Mouse (Mus musculus) forebrain, embryonic 13.5 days (tissue): ENCODE results near the gene Rras2. TPM values are rescaled to one million over a fixed set of nuclear protein-coding genes. Genes with fewer than 3 reads are reported as not detected.
A peak's percentile ranks its signal among the peaks of the same experiment; 100 is the strongest.

Experiments
- ATAC-seq: fragments of 200-750 bp; cut with Nextera tagmentation; 2 replicates; pipeline ENCODE4 v1.8.0; 2017
- H3K27ac ChIP-seq: fragments of 300-500 bp; sonication (generic); 2 replicates; pipeline ENCODE4 v1.5.1; 2015; ENCODE audit warnings: inconsistent platforms, mild to moderate bottlenecking, moderate library complexity
- H3K27me3 ChIP-seq: fragments of 300-500 bp; sonication (generic); 2 replicates; pipeline ENCODE4 v1.6.1; 2015; ENCODE audit warnings: mild to moderate bottlenecking, inconsistent platforms
- H3K36me3 ChIP-seq: fragments of 300-500 bp; sonication (generic); 2 replicates; pipeline ENCODE4 v1.6.1; 2015; ENCODE audit warnings: mild to moderate bottlenecking, inconsistent platforms; ENCODE audit not compliant: poor library complexity, severe bottlenecking
- H3K4me1 ChIP-seq: fragments of 300-500 bp; sonication (generic); 2 replicates; pipeline ENCODE4 v1.6.1; 2015; ENCODE audit warnings: inconsistent platforms
- H3K4me2 ChIP-seq: fragments of 300-500 bp; sonication (generic); 2 replicates; pipeline ENCODE4 v1.6.1; 2015; ENCODE audit warnings: inconsistent platforms, mild to moderate bottlenecking, moderate library complexity
- H3K4me3 ChIP-seq: fragments of 300-500 bp; sonication (generic); 2 replicates; pipeline ENCODE4 v1.5.1; 2015; ENCODE audit warnings: mild to moderate bottlenecking, inconsistent platforms
- H3K9ac ChIP-seq: fragments of 300-500 bp; sonication (generic); 2 replicates; pipeline ENCODE4 v1.6.1; 2015; ENCODE audit warnings: mild to moderate bottlenecking, inconsistent platforms
- H3K9me3 ChIP-seq: fragments of 300-500 bp; sonication (generic); replicated peaks from 2 replicates; pipeline ENCODE4 v1.6.1; 2016; ENCODE audit warnings: inconsistent platforms
- WGBS: fragments of 180-500 bp; shearing (Covaris S2); methylation state at CpG from one replicate; pipeline ENCODE4 v1.1.7; 2015; 5-methylcytosine and 5-hydroxymethylcytosine counted together
- polyA plus RNA-seq: library from polyadenylated mRNA; unstranded; fragments of >200 nt; fragmentation: Nextera tagmentation; extraction: Ambion mirVana; gene quantifications from 2 replicates; pipeline ENCODE4 v1.2.1, GENCODE M21; 2015

The Rras2 gene
- polyA plus RNA-seq = 18.9 and 20.3 TPM in 2 replicates

GRCm38 (mm10) chr7:114117444-114117905, at the start of gene Rras2:
Gene Rras2, minus strand, starts transcription at chr7:114117781.
- peak within 1 kb of the TSS; percentile 79 for H3K4me3 ChIP-seq
- H3K36me3 ChIP-seq = no peaks in the 10 kb centered on the region
- peak within 1 kb of the TSS; percentile 90 for H3K27ac ChIP-seq
- WGBS = under 1% methylated on average over 55 of the region's 55 CpGs
- no peaks in the 10 kb centered on the region for H3K9me3 ChIP-seq
- H3K4me2 ChIP-seq = peak within 1 kb of the TSS; percentile 80
- H3K9ac ChIP-seq = peak within 1 kb of the TSS; percentile 82
- ATAC-seq = peak; percentile 99
- peaks cover 24% of the 10 kb centered on the region for H3K4me1 ChIP-seq
- H3K27me3 ChIP-seq = no peaks in the 10 kb centered on the region

GRCm38 (mm10) chr7:114162975-114163374, 45.4 kb upstream of the Rras2 start:
- no peaks in the 10 kb centered on the region for H3K36me3 ChIP-seq
- no peak overlapping the region for H3K27ac ChIP-seq
- H3K27me3 ChIP-seq = no peaks in the 10 kb centered on the region
- 91% methylated on average over 5 of the region's 5 CpGs for WGBS
- no peak overlapping the region for H3K9ac ChIP-seq
- no peak overlapping the region for H3K4me3 ChIP-seq
- no peaks in the 10 kb centered on the region for H3K9me3 ChIP-seq
- H3K4me2 ChIP-seq = no peak overlapping the region
- 0 out of 2 replicates have a peak, but pooled peaks cover 3% of the 10 kb centered on the region for H3K4me1 ChIP-seq
- ATAC-seq = no peak

- ATAC-seq = no peak
- Histone ChIP-seq H3K4me2 (no peak overlapping the region), H3K27ac (no peak overlapping the region), H3K9ac (no peak overlapping the region), H3K4me3 (no peak overlapping the region), H3K4me1 (0 out of 2 replicates have a peak, but pooled peaks cover 9% of the 10 kb centered on the region), H3K9me3 (no peaks in the 10 kb centered on the region), H3K36me3 (no peaks in the 10 kb centered on the region), H3K27me3 (no peaks in the 10 kb centered on the region)
- WGBS = 85% methylated on average over 8 of the region's 8 CpGs
Measured at GRCm38 (mm10) chr7:114161101-114161500, 43.5 kb upstream of the Rras2 start.

GRCm38 (mm10) chr7:114157716-114158278, 40.2 kb upstream of the Rras2 start:
- H3K9ac ChIP-seq = no peak overlapping the region
- 0 out of 2 replicates have a peak overlapping the region, but pooled peaks have one; percentile 55 for H3K27ac ChIP-seq
- no peak overlapping the region for H3K4me3 ChIP-seq
- no peaks in the 10 kb centered on the region for H3K36me3 ChIP-seq
- H3K9me3 ChIP-seq = no peaks in the 10 kb centered on the region
- 40% methylated on average over 12 of the region's 12 CpGs for WGBS
- peak; percentile 63; the same call in 1 of the 2 replicates for ATAC-seq
- H3K27me3 ChIP-seq = no peaks in the 10 kb centered on the region
- no peak overlapping the region for H3K4me2 ChIP-seq
- 0 out of 2 replicates have a peak, but pooled peaks cover 9% of the 10 kb centered on the region for H3K4me1 ChIP-seq

- Histone ChIP-seq H3K36me3 (no peaks in the 10 kb centered on the region), H3K27me3 (no peaks in the 10 kb centered on the region), H3K4me3 (no peak overlapping the region), H3K27ac (no peak overlapping the region; the same call in 1 of the 2 replicates), H3K4me1 (peaks cover 12% of the 10 kb centered on the region; the same call in 1 of the 2 replicates), H3K9ac (no peak overlapping the region), H3K9me3 (no peaks in the 10 kb centered on the region), H3K4me2 (no peak overlapping the region)
- no peak for ATAC-seq
- 84% methylated on average over 4 of the region's 4 CpGs for WGBS
Measured at GRCm38 (mm10) chr7:114156364-114156763, 38.8 kb upstream of the Rras2 start.

- H3K9ac ChIP-seq = no peak overlapping the region
- H3K27ac ChIP-seq = peak overlapping the region; percentile 42; the same call in 1 of the 2 replicates
- H3K4me1 ChIP-seq = peaks cover 16% of the 10 kb centered on the region; the same call in 1 of the 2 replicates
- WGBS = 67% methylated on average over 5 of the region's 5 CpGs
- H3K9me3 ChIP-seq = no peaks in the 10 kb centered on the region
- ATAC-seq = peak; percentile 60; the same call in 1 of the 2 replicates
- H3K27me3 ChIP-seq = no peaks in the 10 kb centered on the region
- H3K36me3 ChIP-seq = no peaks in the 10 kb centered on the region
- no peak overlapping the region for H3K4me3 ChIP-seq
- H3K4me2 ChIP-seq = no peak overlapping the region
Measured at GRCm38 (mm10) chr7:114155053-114155865, 37.7 kb upstream of the Rras2 start.

GRCm38 (mm10) chr7:114151036-114151780, 33.6 kb upstream of the Rras2 start:
- 94% methylated on average over 5 of the region's 5 CpGs for WGBS
- Histone ChIP-seq H3K36me3 (no peaks in the 10 kb centered on the region), H3K27ac (peak overlapping the region; percentile 44; the same call in 1 of the 2 replicates), H3K4me3 (no peak overlapping the region), H3K9ac (no peak overlapping the region), H3K4me2 (no peak overlapping the region), H3K27me3 (no peaks in the 10 kb centered on the region), H3K4me1 (peaks cover 7% of the 10 kb centered on the region; the same call in 1 of the 2 replicates), H3K9me3 (no peaks in the 10 kb centered on the region)
- peak; percentile 77 for ATAC-seq

GRCm38 (mm10) chr7:114149564-114149963, 32.0 kb upstream of the Rras2 start:
- H3K9me3 ChIP-seq = no peaks in the 10 kb centered on the region
- H3K9ac ChIP-seq = no peak overlapping the region
- H3K4me1 ChIP-seq = peaks cover 7% of the 10 kb centered on the region; the same call in 1 of the 2 replicates
- H3K4me3 ChIP-seq = no peak overlapping the region
- H3K27ac ChIP-seq = no peak overlapping the region
- no peaks in the 10 kb centered on the region for H3K27me3 ChIP-seq
- H3K4me2 ChIP-seq = no peak overlapping the region
- WGBS = 93% methylated on average over 6 of the region's 6 CpGs
- no peaks in the 10 kb centered on the region for H3K36me3 ChIP-seq
- no peak for ATAC-seq

GRCm38 (mm10) chr7:114149135-114149534, 31.6 kb upstream of the Rras2 start:
- H3K4me3 ChIP-seq = no peak overlapping the region
- no peak for ATAC-seq
- no peaks in the 10 kb centered on the region for H3K27me3 ChIP-seq
- 55% methylated on average over 4 of the region's 4 CpGs for WGBS
- H3K27ac ChIP-seq = no peak overlapping the region
- H3K4me1 ChIP-seq = peaks cover 7% of the 10 kb centered on the region; the same call in 1 of the 2 replicates
- no peaks in the 10 kb centered on the region for H3K36me3 ChIP-seq
- no peak overlapping the region for H3K4me2 ChIP-seq
- H3K9ac ChIP-seq = no peak overlapping the region
- no peaks in the 10 kb centered on the region for H3K9me3 ChIP-seq

- H3K36me3 ChIP-seq = no peaks in the 10 kb centered on the region
- 91% methylated on average over 3 of the region's 3 CpGs for WGBS
- no peak overlapping the region for H3K4me3 ChIP-seq
- no peak overlapping the region for H3K27ac ChIP-seq
- H3K4me2 ChIP-seq = no peak overlapping the region
- H3K4me1 ChIP-seq = no peaks in the 10 kb centered on the region
- no peak for ATAC-seq
- no peaks in the 10 kb centered on the region for H3K9me3 ChIP-seq
- H3K27me3 ChIP-seq = no peaks in the 10 kb centered on the region
- no peak overlapping the region for H3K9ac ChIP-seq
Measured at GRCm38 (mm10) chr7:114145841-114146240, 28.3 kb upstream of the Rras2 start.

GRCm38 (mm10) chr7:114142151-114142798, 24.7 kb upstream of the Rras2 start:
- no peak overlapping the region for H3K27ac ChIP-seq
- ATAC-seq = no peak
- no peak overlapping the region for H3K9ac ChIP-seq
- H3K4me3 ChIP-seq = no peak overlapping the region
- H3K4me1 ChIP-seq = no peaks in the 10 kb centered on the region
- H3K9me3 ChIP-seq = no peaks in the 10 kb centered on the region
- H3K4me2 ChIP-seq = no peak overlapping the region
- no peaks in the 10 kb centered on the region for H3K36me3 ChIP-seq
- WGBS = 79% methylated on average over 10 of the region's 10 CpGs
- no peaks in the 10 kb centered on the region for H3K27me3 ChIP-seq
